Mouse (Mus musculus): ENCODE measurements around the gene Adrb1. TPM values are rescaled to one million over a fixed set of nuclear protein-coding genes. Genes with fewer than 3 reads are reported as not detected.

Adrb1 gene
- polyA plus RNA-seq, 1 experiment from 2014 or later: 0.23 TPM

GRCm38 (mm10) chr19:56710131-56710905, 11.7 kb upstream of the Adrb1 start:
- H3K9me3 ChIP-seq (ENCODE audit: control insufficient read depth, low read length): no peaks in the 10 kb centered on the region
- H3K4me3 ChIP-seq (ENCODE audit: low read depth, low read length): no peak overlapping the region
- H3K27ac ChIP-seq (ENCODE audit: low read depth, low read length): no peak overlapping the region
- DNase-seq (ENCODE audit: low spot score) (no peak), ATAC-seq (replicated peaks; ENCODE audit: low FRiP score) (no peak)
- H3K36me3 ChIP-seq (ENCODE audit: control insufficient read depth, insufficient read depth, low read length): no peaks in the 10 kb centered on the region
- no peak overlapping the region for H3K4me2 ChIP-seq (ENCODE audit: low read depth, low read length, severe bottlenecking)
- 86% methylated on average over 17 of the region's 17 CpGs for WGBS
- H3K9ac ChIP-seq (ENCODE audit: low read length): no peak overlapping the region
- H3K27me3 ChIP-seq (ENCODE audit: control insufficient read depth, insufficient read depth, low read length): no peaks in the 10 kb centered on the region
- H3K4me1 ChIP-seq (replicated peaks; ENCODE audit: control insufficient read depth, insufficient read depth, low read length): peaks cover 2% of the 10 kb centered on the region

- WGBS: 94% methylated on average over 5 of the region's 5 CpGs
Measured at GRCm38 (mm10) chr19:56713613-56714012, 8.4 kb upstream of the Adrb1 start.

DNA sequence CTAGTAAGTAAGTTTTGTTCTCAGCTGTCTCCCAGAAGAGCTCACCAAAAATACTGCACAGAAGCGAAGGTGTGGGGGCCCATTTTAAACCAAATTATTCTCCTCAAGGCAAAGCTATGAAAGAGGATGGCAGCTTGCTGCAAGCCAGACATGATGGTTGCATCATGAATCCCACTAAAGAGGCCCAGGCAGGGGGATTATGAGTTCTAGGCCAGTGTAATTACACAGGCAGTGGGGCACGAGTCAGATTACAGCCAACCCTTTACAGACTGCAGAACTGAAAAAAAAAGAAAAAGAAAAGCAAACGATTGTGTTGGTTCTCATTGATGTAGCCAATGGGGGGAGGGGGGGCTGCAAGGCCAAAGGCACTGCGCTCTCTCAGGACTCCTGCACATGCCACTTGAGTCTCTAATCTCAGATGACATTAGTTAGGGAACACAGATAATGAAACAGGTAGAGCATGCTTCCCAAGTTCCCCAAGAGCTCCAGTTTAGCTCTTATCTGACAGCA, 7.3 kb upstream of the Adrb1 start:
- Histone ChIP-seq H3K27ac (ENCODE audit: low read depth, low read length) (no peak overlapping the region), H3K4me3 (ENCODE audit: low read depth, low read length) (no peak overlapping the region), H3K27me3 (ENCODE audit: control insufficient read depth, insufficient read depth, low read length) (peaks cover 4% of the 10 kb centered on the region), H3K9me3 (ENCODE audit: control insufficient read depth, low read length) (no peaks in the 10 kb centered on the region), H3K9ac (ENCODE audit: low read length) (no peak overlapping the region), H3K36me3 (ENCODE audit: control insufficient read depth, insufficient read depth, low read length) (no peaks in the 10 kb centered on the region), H3K4me1 (replicated peaks; ENCODE audit: control insufficient read depth, insufficient read depth, low read length) (no peaks in the 10 kb centered on the region), H3K4me2 (ENCODE audit: low read depth, low read length, severe bottlenecking) (no peak overlapping the region)
- ATAC-seq (replicated peaks; ENCODE audit: low FRiP score) (no peak), DNase-seq (ENCODE audit: low spot score) (no peak)
- WGBS: 30% methylated on average over 4 of the region's 4 CpGs

More at GRCm38 (mm10) chr19:56713613-56714012, 8.4 kb upstream of the Adrb1 start:
- H3K4me1 ChIP-seq (replicated peaks; ENCODE audit: control insufficient read depth, insufficient read depth, low read length): no peaks in the 10 kb centered on the region
- H3K27ac ChIP-seq (ENCODE audit: low read depth, low read length): no peak overlapping the region
- ATAC-seq (replicated peaks; ENCODE audit: low FRiP score) (no peak), DNase-seq (ENCODE audit: low spot score) (no peak)
- H3K4me2 ChIP-seq (ENCODE audit: low read depth, low read length, severe bottlenecking): no peak overlapping the region
- no peaks in the 10 kb centered on the region for H3K36me3 ChIP-seq (ENCODE audit: control insufficient read depth, insufficient read depth, low read length)
- H3K9ac ChIP-seq (ENCODE audit: low read length): no peak overlapping the region
- no peaks in the 10 kb centered on the region for H3K27me3 ChIP-seq (ENCODE audit: control insufficient read depth, insufficient read depth, low read length)
- H3K9me3 ChIP-seq (ENCODE audit: control insufficient read depth, low read length): no peaks in the 10 kb centered on the region
- H3K4me3 ChIP-seq (ENCODE audit: low read depth, low read length): no peak overlapping the region

DNA sequence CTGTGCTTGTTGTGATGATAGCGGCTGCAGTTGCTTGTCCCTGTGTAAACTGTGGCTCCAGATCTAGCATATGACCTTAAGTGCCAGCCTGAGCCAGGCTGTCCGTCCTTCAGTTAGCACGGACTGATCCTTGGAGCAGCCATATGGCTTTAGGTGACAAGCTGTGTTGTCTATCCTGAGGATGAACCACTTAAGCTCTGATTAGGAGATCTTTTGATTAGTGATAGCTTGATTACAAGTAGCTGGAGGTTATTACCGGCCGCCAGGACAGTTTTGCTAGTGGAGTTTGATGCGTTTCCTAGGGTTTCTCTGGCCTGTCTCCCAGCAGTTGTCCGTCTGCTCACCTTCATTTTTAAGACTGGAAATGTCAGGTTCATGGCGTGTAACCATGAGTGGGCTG, 4.0 kb upstream of the Adrb1 start:
- ATAC-seq (replicated peaks; ENCODE audit: low FRiP score): no peak
- Histone ChIP-seq H3K27me3 (ENCODE audit: control insufficient read depth, insufficient read depth, low read length) (peaks cover 33% of the 10 kb centered on the region), H3K36me3 (ENCODE audit: control insufficient read depth, insufficient read depth, low read length) (no peaks in the 10 kb centered on the region), H3K4me1 (replicated peaks; ENCODE audit: control insufficient read depth, insufficient read depth, low read length) (peaks cover 12% of the 10 kb centered on the region), H3K9ac (ENCODE audit: low read length) (no peak overlapping the region), H3K4me3 (ENCODE audit: low read depth, low read length) (no peak overlapping the region), H3K4me2 (ENCODE audit: low read depth, low read length, severe bottlenecking) (no peak overlapping the region), H3K9me3 (ENCODE audit: control insufficient read depth, low read length) (no peaks in the 10 kb centered on the region), H3K27ac (ENCODE audit: low read depth, low read length) (no peak overlapping the region)
- 81% methylated on average over 8 of the region's 8 CpGs for WGBS
- DNase-seq (ENCODE audit: low spot score): no peak

DNA sequence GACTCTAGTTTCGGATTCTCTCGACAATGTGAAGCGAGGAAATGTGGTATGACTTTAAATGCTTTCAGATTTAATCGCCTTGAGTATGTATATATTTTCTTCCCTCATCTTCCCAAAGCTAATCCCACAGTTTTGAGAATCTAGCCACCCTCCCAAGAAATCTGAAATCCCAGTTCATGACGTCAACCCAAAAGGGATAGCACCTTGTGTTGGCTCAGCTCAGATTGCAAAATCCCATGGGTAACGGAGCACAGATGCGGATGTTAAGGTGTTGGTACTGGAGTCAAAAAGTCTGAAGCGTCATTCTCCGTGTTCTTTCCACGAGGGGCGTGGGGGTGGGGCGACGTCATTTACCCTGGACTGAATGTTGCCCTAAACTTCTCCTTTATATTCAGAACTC, 1.1 kb upstream of the Adrb1 start:
- Histone ChIP-seq H3K27ac (ENCODE audit: low read depth, low read length) (no peak overlapping the region), H3K4me2 (ENCODE audit: low read depth, low read length, severe bottlenecking) (no peak overlapping the region), H3K27me3 (ENCODE audit: control insufficient read depth, insufficient read depth, low read length) (peaks cover 58% of the 10 kb centered on the region), H3K36me3 (ENCODE audit: control insufficient read depth, insufficient read depth, low read length) (no peaks in the 10 kb centered on the region), H3K9me3 (ENCODE audit: control insufficient read depth, low read length) (no peaks in the 10 kb centered on the region), H3K4me1 (replicated peaks; ENCODE audit: control insufficient read depth, insufficient read depth, low read length) (peaks cover 23% of the 10 kb centered on the region), H3K4me3 (ENCODE audit: low read depth, low read length) (no peak overlapping the region), H3K9ac (ENCODE audit: low read length) (no peak overlapping the region)
- ATAC-seq (replicated peaks; ENCODE audit: low FRiP score): no peak
- 31% methylated on average over 13 of the region's 13 CpGs for WGBS
- DNase-seq (ENCODE audit: low spot score): no peak

GRCm38 (mm10) chr19:56722291-56722707, 300 bp downstream of the Adrb1 start:
- H3K27ac ChIP-seq (ENCODE audit: low read depth, low read length): no peak overlapping the region
- WGBS: 2% methylated on average over 44 of the region's 48 CpGs
- no peak for ATAC-seq (replicated peaks; ENCODE audit: low FRiP score)

DNA sequence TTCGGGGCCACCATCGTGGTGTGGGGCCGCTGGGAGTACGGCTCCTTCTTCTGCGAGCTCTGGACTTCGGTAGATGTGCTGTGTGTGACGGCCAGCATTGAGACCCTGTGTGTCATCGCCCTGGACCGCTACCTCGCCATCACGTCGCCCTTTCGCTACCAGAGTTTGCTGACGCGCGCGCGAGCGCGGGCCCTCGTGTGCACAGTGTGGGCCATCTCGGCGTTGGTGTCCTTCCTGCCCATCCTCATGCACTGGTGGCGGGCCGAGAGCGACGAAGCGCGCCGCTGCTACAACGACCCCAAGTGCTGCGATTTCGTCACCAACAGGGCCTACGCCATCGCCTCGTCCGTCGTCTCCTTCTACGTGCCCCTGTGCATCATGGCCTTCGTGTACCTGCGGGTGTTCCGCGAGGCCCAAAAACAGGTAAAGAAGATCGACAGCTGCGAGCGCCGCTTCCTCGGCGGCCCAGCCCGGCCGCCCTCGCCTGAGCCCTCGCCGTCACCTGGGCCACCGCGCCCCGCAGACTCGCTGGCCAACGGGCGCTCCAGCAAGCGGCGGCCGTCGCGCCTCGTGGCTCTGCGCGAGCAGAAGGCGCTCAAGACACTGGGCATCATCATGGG, 822 bp downstream of the Adrb1 start:
- Histone ChIP-seq H3K36me3 (ENCODE audit: control insufficient read depth, insufficient read depth, low read length) (no peaks in the 10 kb centered on the region), H3K27ac (ENCODE audit: low read depth, low read length) (no peak overlapping the region), H3K4me2 (ENCODE audit: low read depth, low read length, severe bottlenecking) (peak overlapping the region; percentile 81), H3K4me3 (ENCODE audit: low read depth, low read length) (peak overlapping the region; percentile 44), H3K9me3 (ENCODE audit: control insufficient read depth, low read length) (no peaks in the 10 kb centered on the region), H3K9ac (ENCODE audit: low read length) (no peak overlapping the region), H3K27me3 (ENCODE audit: control insufficient read depth, insufficient read depth, low read length) (peaks cover 65% of the 10 kb centered on the region), H3K4me1 (replicated peaks; ENCODE audit: control insufficient read depth, insufficient read depth, low read length) (peaks cover 23% of the 10 kb centered on the region)
- 2% methylated on average over 69 of the region's 69 CpGs for WGBS
- peak; percentile 56 for ATAC-seq (replicated peaks; ENCODE audit: low FRiP score)
- peak; percentile 67 for DNase-seq (ENCODE audit: low spot score)

More at GRCm38 (mm10) chr19:56722291-56722707, 300 bp downstream of the Adrb1 start:
- peak overlapping the region; percentile 44 for H3K4me3 ChIP-seq (ENCODE audit: low read depth, low read length)
- H3K36me3 ChIP-seq (ENCODE audit: control insufficient read depth, insufficient read depth, low read length): no peaks in the 10 kb centered on the region
- H3K9ac ChIP-seq (ENCODE audit: low read length): peak overlapping the region; percentile 37
- H3K27me3 ChIP-seq (ENCODE audit: control insufficient read depth, insufficient read depth, low read length): peaks cover 65% of the 10 kb centered on the region
- peaks cover 23% of the 10 kb centered on the region for H3K4me1 ChIP-seq (replicated peaks; ENCODE audit: control insufficient read depth, insufficient read depth, low read length)
- H3K9me3 ChIP-seq (ENCODE audit: control insufficient read depth, low read length): no peaks in the 10 kb centered on the region
- peak; percentile 70 for DNase-seq (ENCODE audit: low spot score)
- H3K4me2 ChIP-seq (ENCODE audit: low read depth, low read length, severe bottlenecking): peak overlapping the region; percentile 81

GRCm38 (mm10) chr19:56723331-56724125, 1.5 kb downstream of the Adrb1 start:
- Histone ChIP-seq H3K9ac (ENCODE audit: low read length) (peak overlapping the region; percentile 23), H3K36me3 (ENCODE audit: control insufficient read depth, insufficient read depth, low read length) (no peaks in the 10 kb centered on the region), H3K27me3 (ENCODE audit: control insufficient read depth, insufficient read depth, low read length) (peaks cover 65% of the 10 kb centered on the region), H3K9me3 (ENCODE audit: control insufficient read depth, low read length) (no peaks in the 10 kb centered on the region), H3K4me3 (ENCODE audit: low read depth, low read length) (peak overlapping the region; percentile 44), H3K4me2 (ENCODE audit: low read depth, low read length, severe bottlenecking) (peak overlapping the region; percentile 81), H3K27ac (ENCODE audit: low read depth, low read length) (no peak overlapping the region), H3K4me1 (replicated peaks; ENCODE audit: control insufficient read depth, insufficient read depth, low read length) (peaks cover 25% of the 10 kb centered on the region)
- DNase-seq (ENCODE audit: low spot score) (peak; percentile 76), ATAC-seq (replicated peaks; ENCODE audit: low FRiP score) (no peak)
- under 1% methylated on average over 71 of the region's 71 CpGs for WGBS
